Mouse (Mus musculus) ES-Bruce4 (cell line): Measurements from ENCODE around the gene Sox4.

Experiments
- CTCF ChIP-seq: IDR thresholded peaks from one replicate; pipeline ENCODE4 v1.8.1; 2011; ENCODE audit warnings: low read depth, low read length
- EP300 ChIP-seq: IDR thresholded peaks from 2 replicates; pipeline ENCODE4 v1.6.1; 2011; ENCODE audit warnings: low read depth, low read length; ENCODE audit not compliant: insufficient read depth
- POLR2A ChIP-seq: IDR thresholded peaks from one replicate; pipeline ENCODE4 v1.8.1; 2011; ENCODE audit warnings: low read length; ENCODE audit not compliant: insufficient read depth

DNA sequence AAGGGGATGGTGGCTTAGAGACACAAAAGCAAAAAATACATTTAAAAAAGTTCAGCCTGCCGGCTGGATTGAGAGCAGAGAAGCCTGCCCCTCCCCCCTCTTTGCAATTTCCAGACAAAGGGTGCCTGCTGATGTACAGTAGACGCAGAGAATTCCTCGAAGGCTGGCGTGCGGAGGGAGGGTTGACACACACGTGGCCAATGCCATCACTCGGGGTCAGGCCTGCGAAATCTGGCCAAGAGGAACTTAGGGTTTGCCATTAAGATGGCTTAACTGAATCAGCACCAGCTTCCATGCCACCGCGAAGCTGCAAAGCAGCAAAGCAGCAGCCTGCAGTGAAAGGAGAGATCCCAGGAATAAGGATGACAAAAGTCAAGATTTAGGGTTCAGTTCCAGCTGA is 5.0 kb downstream of the Sox4 start:
- peak; percentile 82; the same call in 1 of the 2 replicates for TF ChIP-seq EP300
- no peak for TF ChIP-seq POLR2A
- no peak for TF ChIP-seq CTCF
